Mouse (Mus musculus) kidney, embryonic 16.5 days (tissue): ENCODE measurements around the gene Nlrp4f. TPM values are rescaled to one million over a fixed set of nuclear protein-coding genes. Genes with fewer than 3 reads are reported as not detected.

Source experiments
- ATAC-seq: fragments of 200-750 bp; cut with Nextera tagmentation; 2 replicates; pipeline ENCODE4 v1.8.0; 2017; ENCODE audit warnings: moderate TSS enrichment; ENCODE audit not compliant: low FRiP score, low TSS enrichment
- H3K27ac ChIP-seq: fragments of 300-500 bp; sonication (generic); 2 replicates; pipeline ENCODE4 v1.5.1; 2014; ENCODE audit warnings: low read length
- H3K27me3 ChIP-seq: fragments of 300-500 bp; sonication (generic); 2 replicates; pipeline ENCODE4 v1.6.1; 2014; ENCODE audit warnings: low read length, control low read depth, mixed read lengths; ENCODE audit not compliant: insufficient read depth
- H3K36me3 ChIP-seq: fragments of 300-500 bp; sonication (generic); 2 replicates; pipeline ENCODE4 v1.6.1; 2014; ENCODE audit warnings: low read length, control low read depth, mixed read lengths; ENCODE audit not compliant: insufficient read depth
- H3K4me1 ChIP-seq: fragments of 300-500 bp; sonication (generic); 2 replicates; pipeline ENCODE4 v1.6.1; 2014; ENCODE audit warnings: low read length, control low read depth, mixed read lengths; ENCODE audit not compliant: insufficient read depth
- H3K4me2 ChIP-seq: fragments of 300-500 bp; sonication (generic); replicated peaks from 2 replicates; pipeline ENCODE4 v1.6.1; 2014; ENCODE audit warnings: low read depth, low read length
- H3K4me3 ChIP-seq: fragments of 300-500 bp; sonication (generic); 2 replicates; pipeline ENCODE4 v1.5.1; 2014; ENCODE audit warnings: mild to moderate bottlenecking, low read length
- H3K9ac ChIP-seq: fragments of 300-500 bp; sonication (generic); replicated peaks from 2 replicates; pipeline ENCODE4 v1.6.1; 2014; ENCODE audit warnings: low read length
- H3K9me3 ChIP-seq: fragments of 300-500 bp; sonication (generic); 2 replicates; pipeline ENCODE4 v1.6.1; 2016; ENCODE audit warnings: low read length, control low read depth
- WGBS: fragments of 180-500 bp; shearing (Covaris S2); extraction: QIAGEN DNeasy Blood & Tissue Kit; methylation state at CpG from one replicate; pipeline ENCODE4 v1.1.7; 2014; 5-methylcytosine and 5-hydroxymethylcytosine counted together
- polyA plus RNA-seq: library from polyadenylated mRNA; unstranded; fragments of >200 nt; fragmentation: Nextera tagmentation; extraction: Ambion mirVana; gene quantifications from 2 replicates; pipeline ENCODE4 v1.2.1, GENCODE M21; 2015

Nlrp4f gene
- 0.10 TPM in 1 of 2 replicates, not detected in the other for polyA plus RNA-seq

DNA sequence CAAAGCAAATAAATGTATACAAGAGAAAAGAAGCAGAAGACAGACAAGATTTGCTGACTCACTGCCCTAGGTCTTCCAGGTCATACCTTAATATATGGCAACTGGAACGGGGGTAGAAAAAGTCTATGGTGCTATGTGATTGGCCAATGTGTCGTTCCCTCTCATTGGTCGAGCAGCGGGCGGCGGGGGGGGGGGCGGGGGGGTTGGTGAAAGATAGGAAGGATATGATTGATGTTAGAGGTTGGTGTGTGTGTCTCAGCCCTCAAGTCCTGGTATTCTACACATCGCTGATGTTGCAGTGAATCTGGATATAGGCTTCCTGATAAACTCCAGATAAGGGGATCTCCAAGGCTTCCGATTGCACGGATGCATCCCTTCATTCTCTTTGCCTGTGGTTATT, at the start of gene Nlrp4f:
Nlrp4f (minus strand) TSS at position 101 of the 400 bp plus-strand sequence.
- Histone ChIP-seq H3K4me2 (no peak within 1 kb of the TSS), H3K9me3 (no peaks in the 10 kb centered on the region; the same call in 1 of the 2 replicates), H3K4me1 (no peaks in the 10 kb centered on the region), H3K4me3 (no peak within 1 kb of the TSS), H3K36me3 (no peaks in the 10 kb centered on the region), H3K27ac (no peak within 1 kb of the TSS), H3K9ac (no peak within 1 kb of the TSS), H3K27me3 (no peaks in the 10 kb centered on the region)
- 74% methylated on average over 10 of the region's 10 CpGs for WGBS
- no peak for ATAC-seq

DNA sequence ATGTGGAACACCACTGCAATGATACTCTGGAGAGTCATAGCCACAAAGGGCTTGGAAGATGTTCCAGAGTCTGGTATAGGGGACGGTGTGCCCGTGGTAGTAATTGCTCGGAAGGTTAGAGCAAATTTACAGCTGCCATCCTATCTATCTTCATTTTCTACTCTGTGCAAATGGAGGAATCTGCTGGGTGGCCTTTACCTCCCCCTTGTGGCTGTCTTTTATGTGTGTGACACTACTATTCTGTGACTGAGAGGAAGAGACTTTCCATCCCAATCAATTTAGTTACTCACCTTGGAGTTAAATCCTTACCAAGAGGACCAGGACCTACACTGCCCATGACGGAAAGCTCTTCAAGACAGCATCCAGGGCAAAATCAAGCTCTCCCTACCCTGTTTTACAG, 37.5 kb upstream of the Nlrp4f start:
- no peak overlapping the region for H3K4me2 ChIP-seq
- peaks cover 24% of the 10 kb centered on the region for H3K9me3 ChIP-seq
- H3K4me1 ChIP-seq: peaks cover 11% of the 10 kb centered on the region
- no peak overlapping the region for H3K9ac ChIP-seq
- H3K27me3 ChIP-seq: no peaks in the 10 kb centered on the region
- H3K27ac ChIP-seq: no peak overlapping the region
- H3K4me3 ChIP-seq: no peak overlapping the region
- 88% methylated on average over 4 of the region's 4 CpGs for WGBS
- H3K36me3 ChIP-seq: peaks cover 23% of the 10 kb centered on the region
- ATAC-seq: no peak

DNA sequence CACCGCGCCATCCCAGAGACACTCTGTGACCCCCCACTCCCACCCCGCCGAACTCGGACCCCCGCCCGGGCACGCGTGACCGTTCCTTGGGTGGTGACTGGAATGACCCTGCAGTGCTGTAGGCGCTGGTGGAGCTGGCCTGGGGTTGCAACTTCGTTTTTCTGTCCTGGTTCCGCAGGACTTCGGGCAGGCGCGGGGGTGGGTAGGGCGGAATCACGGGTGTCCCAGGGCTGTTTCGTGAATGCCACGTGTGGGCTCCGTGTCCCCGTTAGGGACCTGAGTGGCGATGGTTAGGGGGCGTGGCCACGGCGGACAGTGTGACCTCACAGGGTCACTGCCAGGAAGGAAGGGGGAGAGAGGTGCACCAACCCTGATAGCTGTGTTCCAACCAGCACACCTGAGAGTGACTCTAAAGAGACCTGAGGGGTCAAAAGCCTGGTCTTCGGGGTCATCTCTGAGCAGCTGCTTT, 36.6 kb upstream of the Nlrp4f start:
- ATAC-seq: no peak
- Histone ChIP-seq H3K4me3 (peak overlapping the region; percentile 79), H3K27me3 (no peaks in the 10 kb centered on the region), H3K4me1 (peaks cover 11% of the 10 kb centered on the region), H3K36me3 (peaks cover 20% of the 10 kb centered on the region), H3K27ac (no peak overlapping the region), H3K9me3 (peaks cover 20% of the 10 kb centered on the region), H3K4me2 (peak overlapping the region; percentile 96), H3K9ac (no peak overlapping the region; the same call in 1 of the 2 replicates)
- WGBS: 30% methylated on average over 27 of the region's 27 CpGs

DNA sequence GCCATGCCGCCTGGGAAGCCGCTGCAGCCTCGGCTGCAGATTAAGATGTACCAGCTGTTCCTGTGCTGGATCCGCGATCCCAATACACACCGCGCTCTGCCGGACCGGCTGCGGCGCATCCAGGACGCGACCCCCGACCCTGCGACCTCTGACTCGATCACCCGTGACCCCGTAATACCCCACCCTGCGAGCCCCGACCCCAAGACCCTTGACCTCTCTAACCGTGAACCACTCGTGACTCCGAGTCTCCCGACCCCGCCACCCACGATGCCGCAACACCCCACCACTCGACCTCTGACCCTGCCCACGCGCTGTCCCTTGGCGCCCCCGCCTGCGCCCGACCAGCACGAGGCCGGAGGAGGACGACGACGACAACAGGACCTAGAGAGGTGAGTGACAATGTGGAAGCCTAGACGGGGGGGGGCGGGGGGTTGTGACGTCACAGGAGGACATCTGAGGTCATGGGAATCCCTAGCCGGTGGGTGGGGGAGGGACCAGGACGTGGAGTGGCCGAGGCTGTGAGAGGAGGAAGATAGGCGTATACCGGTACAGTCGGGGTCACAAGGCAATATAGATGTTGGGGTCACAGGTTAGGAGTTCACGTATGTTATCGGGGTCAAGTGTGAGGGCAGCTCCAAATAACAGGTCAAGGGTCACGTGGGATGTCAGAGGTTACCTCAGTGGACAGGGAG, 36.0 kb upstream of the Nlrp4f start:
- ATAC-seq: peak; percentile 5; the same call in 1 of the 2 replicates
- Histone ChIP-seq H3K9ac (peak overlapping the region; percentile 80), H3K36me3 (peaks cover 18% of the 10 kb centered on the region), H3K9me3 (peaks cover 22% of the 10 kb centered on the region), H3K4me2 (peak overlapping the region; percentile 96), H3K27ac (peak overlapping the region; percentile 96), H3K4me1 (peaks cover 11% of the 10 kb centered on the region), H3K27me3 (no peaks in the 10 kb centered on the region), H3K4me3 (peak overlapping the region; percentile 79)
- WGBS: 2% methylated on average over 50 of the region's 51 CpGs

DNA sequence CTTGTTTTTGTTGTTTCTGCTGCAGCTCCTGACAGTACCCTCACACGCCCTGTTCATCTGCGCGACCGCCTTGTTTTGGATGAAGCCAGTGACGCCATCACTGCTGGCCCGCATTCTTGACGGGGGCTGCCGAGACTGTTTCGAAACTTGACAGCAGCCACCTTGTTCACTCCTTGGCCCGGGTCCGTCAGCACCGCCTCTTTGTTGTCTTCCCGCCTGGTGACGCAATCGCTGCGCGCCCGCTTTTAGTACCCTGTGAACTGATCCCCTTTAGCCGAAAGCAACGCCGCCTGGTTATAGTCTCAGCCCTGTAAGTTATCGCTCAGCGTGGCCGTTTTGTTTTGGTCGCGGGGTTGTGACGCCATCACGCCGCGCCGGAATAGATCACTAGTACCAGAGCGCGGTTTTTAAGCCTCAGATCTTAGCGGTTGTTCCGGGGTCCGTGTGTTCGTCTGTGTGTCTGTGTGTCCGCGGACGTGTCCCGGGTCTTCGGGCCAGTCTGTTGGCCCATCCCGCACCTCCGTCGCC, 35.4 kb upstream of the Nlrp4f start:
- Histone ChIP-seq H3K4me2 (peak overlapping the region; percentile 96), H3K4me3 (peak overlapping the region; percentile 79), H3K9ac (peak overlapping the region; percentile 80), H3K36me3 (peaks cover 18% of the 10 kb centered on the region), H3K4me1 (peaks cover 11% of the 10 kb centered on the region), H3K27ac (peak overlapping the region; percentile 96), H3K9me3 (peaks cover 20% of the 10 kb centered on the region), H3K27me3 (no peaks in the 10 kb centered on the region)
- under 1% methylated on average over 45 of the region's 45 CpGs for WGBS
- peak; percentile 91 for ATAC-seq

DNA sequence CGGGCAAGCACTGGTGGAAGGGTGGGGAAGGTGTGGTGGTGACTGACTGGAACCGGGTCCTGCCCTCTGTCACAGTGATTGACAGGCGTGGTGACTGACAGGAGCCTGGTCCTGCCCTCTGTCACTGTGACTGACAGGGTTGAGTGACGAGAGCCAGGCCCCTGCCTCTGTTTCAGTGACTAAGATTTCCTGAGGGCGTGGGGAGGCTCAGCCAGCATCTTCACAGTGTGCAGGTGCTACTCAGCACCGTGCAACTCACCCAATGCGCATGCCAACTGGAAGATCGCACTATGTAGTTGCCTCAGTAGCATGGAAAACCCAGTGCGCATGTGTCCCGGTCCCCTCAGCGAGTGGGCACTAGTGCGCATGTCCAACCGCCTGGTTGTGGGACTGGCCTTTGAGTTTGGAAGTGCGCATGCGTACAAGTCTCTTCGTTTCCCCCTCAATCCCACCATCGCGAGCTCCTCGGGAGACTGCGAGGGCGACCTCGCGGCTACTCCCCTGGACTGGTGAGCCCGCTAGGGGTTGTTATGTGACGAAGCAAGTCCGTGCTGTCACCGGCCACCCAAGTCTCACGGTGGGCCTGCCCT, 34.8 kb upstream of the Nlrp4f start:
- ATAC-seq: peak; percentile 96
- H3K27ac ChIP-seq: peak overlapping the region; percentile 96
- WGBS: under 1% methylated on average over 28 of the region's 28 CpGs
- H3K27me3 ChIP-seq: no peaks in the 10 kb centered on the region
- peaks cover 14% of the 10 kb centered on the region for H3K9me3 ChIP-seq
- peak overlapping the region; percentile 96 for H3K4me2 ChIP-seq
- H3K36me3 ChIP-seq: peaks cover 13% of the 10 kb centered on the region
- peak overlapping the region; percentile 80 for H3K9ac ChIP-seq
- H3K4me1 ChIP-seq: peaks cover 11% of the 10 kb centered on the region
- H3K4me3 ChIP-seq: peak overlapping the region; percentile 79

DNA sequence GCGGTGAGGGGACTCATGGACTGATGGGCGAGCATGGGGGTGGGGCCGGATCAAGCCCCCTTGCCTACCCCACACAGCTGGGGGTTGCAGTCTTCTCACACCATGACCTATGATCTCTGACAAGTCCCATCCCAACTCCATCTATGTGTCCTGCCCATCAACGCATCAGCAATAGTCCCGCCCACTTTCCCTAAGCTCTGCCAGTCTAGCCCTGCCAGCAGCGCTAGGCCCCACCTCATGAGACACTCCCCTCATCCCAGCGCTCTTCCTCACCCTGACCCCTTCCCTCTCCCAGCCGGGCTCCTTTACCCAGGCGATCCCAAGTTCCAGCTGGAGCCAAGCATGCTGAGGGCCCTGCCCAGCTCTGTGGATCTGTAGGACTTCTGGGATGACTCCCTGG, 31.4 kb upstream of the Nlrp4f start:
- Histone ChIP-seq H3K9ac (no peak overlapping the region), H3K4me1 (peaks cover 7% of the 10 kb centered on the region)
- ATAC-seq: no peak

DNA sequence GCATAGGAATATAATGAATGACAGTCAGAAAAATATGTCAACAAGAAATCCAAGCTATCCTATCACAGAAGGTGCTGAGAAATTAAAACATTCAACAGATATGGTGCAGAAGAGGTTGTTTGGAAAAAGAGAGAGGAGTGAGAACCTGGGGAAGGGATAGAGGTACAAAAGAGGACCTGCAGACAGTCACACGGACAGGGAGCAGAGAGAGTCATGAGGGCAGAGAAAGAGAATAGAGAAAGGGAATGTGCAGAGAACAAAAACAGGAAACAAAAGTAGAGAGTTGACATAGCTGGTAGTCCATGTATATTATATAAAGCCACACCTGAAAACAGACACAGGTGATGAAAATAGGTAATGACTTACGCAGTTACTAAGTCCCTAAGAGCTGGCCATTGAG, 20.9 kb upstream of the Nlrp4f start:
- no peaks in the 10 kb centered on the region; the same call in 1 of the 2 replicates for H3K9me3 ChIP-seq
- H3K4me2 ChIP-seq: no peak overlapping the region
- no peak for ATAC-seq
- 80% methylated on average over 2 of the region's 2 CpGs for WGBS
- no peaks in the 10 kb centered on the region for H3K36me3 ChIP-seq
- no peak overlapping the region for H3K9ac ChIP-seq
- H3K27me3 ChIP-seq: no peaks in the 10 kb centered on the region
- H3K4me3 ChIP-seq: no peak overlapping the region
- H3K4me1 ChIP-seq: no peaks in the 10 kb centered on the region
- no peak overlapping the region for H3K27ac ChIP-seq

More for the DNA sequence above, 31.4 kb upstream of the Nlrp4f start:
- no peak overlapping the region for H3K27ac ChIP-seq
- WGBS: 74% methylated on average over 9 of the region's 9 CpGs
- 0 out of 2 replicates have a peak, but pooled peaks cover 9% of the 10 kb centered on the region for H3K9me3 ChIP-seq
- no peaks in the 10 kb centered on the region for H3K27me3 ChIP-seq
- no peak overlapping the region for H3K4me2 ChIP-seq
- H3K36me3 ChIP-seq: no peaks in the 10 kb centered on the region
- no peak overlapping the region for H3K4me3 ChIP-seq

DNA sequence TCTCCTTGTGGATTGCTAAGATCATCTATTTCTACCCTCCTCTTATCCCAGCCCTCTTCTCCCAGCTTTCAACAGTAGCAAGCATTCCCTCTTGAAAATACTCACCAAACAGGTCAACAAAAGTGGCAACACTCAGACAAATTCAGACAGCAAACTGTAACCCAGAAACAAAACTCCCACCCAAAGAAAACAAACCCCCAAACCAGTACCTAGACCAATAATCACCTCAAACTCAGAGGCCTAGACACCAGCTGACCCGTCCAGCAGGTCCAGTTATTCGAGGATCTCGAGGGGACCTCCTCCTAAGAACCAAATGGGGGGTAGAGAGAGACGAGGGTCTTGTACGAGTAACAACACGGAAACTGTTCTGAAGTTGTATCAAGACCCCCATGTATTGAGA, 20.2 kb upstream of the Nlrp4f start:
- H3K9ac ChIP-seq: no peak overlapping the region
- no peaks in the 10 kb centered on the region for H3K27me3 ChIP-seq
- H3K4me3 ChIP-seq: no peak overlapping the region
- no peak overlapping the region for H3K27ac ChIP-seq
- H3K4me2 ChIP-seq: no peak overlapping the region
- no peaks in the 10 kb centered on the region for H3K4me1 ChIP-seq
- WGBS: 66% methylated on average over 6 of the region's 6 CpGs
- H3K36me3 ChIP-seq: no peaks in the 10 kb centered on the region
- no peaks in the 10 kb centered on the region; the same call in 1 of the 2 replicates for H3K9me3 ChIP-seq
- ATAC-seq: no peak

DNA sequence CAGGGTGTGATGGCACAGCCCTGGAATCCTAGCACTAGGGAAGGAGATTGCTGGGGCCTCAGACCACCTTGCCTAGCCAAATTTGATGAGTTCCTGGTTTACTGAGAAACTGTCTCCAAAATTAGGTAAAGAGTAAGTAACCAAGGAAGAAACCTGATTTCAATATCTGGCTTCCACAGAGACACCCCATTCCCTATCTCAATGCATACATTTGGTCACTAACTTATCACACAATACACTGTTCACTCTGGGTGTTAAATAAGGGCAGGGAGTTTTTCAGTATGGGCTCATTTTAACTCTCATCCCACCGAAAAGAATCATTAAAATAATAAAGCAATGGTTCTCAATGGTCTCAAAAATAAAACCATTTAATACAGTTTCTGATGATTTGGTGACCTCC, 5.1 kb downstream of the Nlrp4f start:
- Histone ChIP-seq H3K27me3 (no peaks in the 10 kb centered on the region), H3K4me1 (no peaks in the 10 kb centered on the region), H3K36me3 (no peaks in the 10 kb centered on the region), H3K9ac (no peak overlapping the region), H3K4me3 (no peak overlapping the region), H3K9me3 (no peaks in the 10 kb centered on the region), H3K4me2 (no peak overlapping the region), H3K27ac (no peak overlapping the region)
- no peak for ATAC-seq
- 84% methylated on average over 1 of the region's 1 CpGs for WGBS
